Mouse (Mus musculus): ENCODE measurements around the gene Dpysl5.
"Not testable (repeated sequence)": the region's sequence is repeated elsewhere in the genome, so short reads cannot be mapped to it uniquely, and the experiment has no call there.

Gene Dpysl5

GRCm38 (mm10) chr5:30711147-30712001, at the start of gene Dpysl5:
Dpysl5 (plus strand) TSS chr5:30711564.
- DNase-seq: peak; percentile 86

DNA sequence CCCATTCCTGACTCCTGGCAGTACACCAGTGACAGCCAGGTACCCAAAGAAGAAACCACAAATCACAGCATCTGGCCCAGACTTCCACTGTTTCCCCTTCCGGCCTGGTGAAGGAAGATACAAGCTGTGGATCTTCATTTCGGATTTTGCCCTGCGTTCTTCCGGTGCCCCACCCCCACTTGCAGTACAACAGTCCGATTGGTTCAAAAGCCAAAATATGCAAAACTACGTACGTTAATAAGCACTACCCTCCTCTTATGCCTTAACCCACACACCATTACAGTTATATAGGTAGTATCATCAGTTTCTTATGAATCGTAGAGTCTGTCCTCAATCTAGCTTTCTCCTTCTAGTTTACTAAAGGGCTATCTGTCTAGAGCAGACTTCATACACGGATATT, 46.0 kb upstream of the Dpysl5 start:
- DNase-seq: no peak

DNA sequence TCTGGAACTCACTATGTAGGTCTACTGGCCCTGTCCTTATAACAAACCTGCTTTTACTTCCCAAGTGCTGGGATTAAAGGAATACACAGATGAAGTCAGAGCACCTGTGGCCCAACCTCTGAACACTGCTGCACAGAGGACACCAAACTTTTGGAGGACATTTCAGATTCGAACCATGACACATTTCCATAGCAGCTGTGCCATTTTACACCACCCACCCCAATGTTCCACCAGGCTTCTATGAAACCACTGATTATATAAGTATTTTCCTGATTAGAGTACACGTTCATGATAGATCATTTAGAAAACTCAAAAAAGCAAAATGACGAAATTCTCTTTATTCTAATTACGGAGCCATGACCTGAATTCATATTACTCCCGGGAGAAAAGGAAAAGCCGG, 45.4 kb upstream of the Dpysl5 start:
- DNase-seq: no peak

- peak; percentile 87 for DNase-seq
These were observed 44.8 kb upstream of the Dpysl5 start, which contains the start of gene Cenpa for GRCm38 (mm10) chr5:30666391-30667195. Cenpa (plus strand) TSS chr5:30666777.

DNA sequence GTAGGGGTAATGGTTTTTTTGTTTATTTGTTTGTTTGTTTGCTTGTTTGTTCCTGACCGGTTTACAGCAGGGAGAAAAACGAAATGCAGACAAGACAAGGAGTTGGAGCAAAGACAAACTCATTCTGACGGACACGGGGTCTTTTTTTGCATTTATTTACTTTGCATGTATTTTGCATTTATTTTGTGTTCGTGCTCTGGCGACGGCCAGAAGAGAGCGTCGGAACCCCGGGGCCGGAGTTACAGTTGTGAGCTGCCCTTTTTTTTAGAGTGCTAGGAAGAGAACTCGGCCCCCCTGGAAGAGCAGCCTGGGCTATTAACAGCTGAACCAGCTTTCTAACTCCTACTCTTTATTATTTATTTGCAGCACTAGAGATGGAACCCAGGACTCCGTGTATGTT, 44.1 kb upstream of the Dpysl5 start:
- no peak for DNase-seq

DNA sequence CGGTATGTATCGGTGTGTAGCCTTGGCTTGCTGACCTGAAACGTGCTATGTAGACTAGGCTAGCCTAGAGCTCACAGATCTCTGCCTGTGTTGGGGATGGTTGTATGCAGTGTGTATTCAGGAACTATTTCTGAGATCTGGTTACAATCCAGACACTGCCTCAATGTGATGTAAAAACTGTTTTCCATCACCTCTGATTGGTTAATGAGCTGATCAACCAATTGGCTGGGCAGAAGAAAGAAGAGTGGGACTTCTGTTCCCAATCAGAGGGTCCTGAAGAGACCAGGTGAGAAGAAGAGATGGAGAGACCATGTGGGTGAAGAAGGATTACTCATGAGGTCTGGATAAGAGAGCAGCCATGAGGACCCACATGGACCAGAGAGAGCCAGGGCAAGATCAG, 43.7 kb upstream of the Dpysl5 start:
- no peak for DNase-seq

DNA sequence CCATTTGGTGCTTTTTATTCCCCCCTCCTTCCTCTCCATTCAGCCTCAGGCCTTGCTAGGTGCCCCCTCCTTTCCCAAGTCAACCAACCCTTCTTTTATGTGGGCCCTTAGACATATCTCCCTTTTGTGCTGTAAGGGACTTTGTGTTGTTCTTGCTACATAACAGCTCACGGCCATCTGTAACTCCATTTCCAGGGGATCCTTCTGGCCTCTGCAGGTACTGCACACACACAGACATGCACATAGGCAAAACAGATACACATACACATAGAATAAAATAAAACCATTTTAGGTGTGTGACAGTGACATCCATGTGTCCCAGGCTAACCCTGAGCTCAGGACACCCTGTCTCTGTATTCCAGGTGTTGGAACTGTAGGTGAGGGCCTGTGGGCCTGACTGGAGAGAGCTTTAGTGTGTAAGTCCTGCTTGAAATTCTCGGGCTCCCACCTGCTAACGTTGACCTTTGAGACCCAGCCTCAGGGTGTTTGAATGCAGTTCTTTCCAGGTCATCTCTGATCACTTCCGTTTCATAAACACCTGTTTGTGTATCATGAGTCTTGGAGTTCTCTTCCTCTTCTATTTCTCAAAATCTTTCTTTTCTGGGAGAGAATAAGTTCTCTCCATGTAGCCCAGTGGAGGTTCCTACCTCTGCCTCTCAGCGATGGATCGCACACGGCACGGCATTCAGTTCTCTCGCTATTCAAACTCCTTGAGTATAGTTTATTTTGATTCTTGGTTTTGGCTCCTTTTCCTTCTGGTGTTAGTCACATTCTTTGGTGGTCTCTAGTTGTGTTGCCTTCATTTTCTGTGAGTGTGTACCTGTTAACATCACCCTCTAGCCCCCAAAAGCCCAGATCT, 42.5 kb upstream of the Dpysl5 start:
- DNase-seq: no peak

DNA sequence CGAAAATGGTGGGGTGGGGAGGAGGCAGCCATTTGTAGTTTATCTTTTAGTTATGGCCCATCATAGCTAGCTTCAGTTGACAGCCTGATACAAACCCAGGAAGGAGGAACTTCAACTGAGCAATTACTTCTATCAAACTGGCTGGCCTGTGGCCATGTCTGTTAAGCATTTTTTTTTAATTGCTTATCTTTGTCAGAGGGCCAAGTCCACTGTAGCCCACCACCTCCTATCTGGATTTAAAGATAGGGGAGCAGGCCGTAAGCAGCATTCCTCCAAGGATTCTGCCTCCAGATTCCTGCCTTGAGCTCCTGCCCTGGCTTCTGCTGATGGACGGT, 41.9 kb upstream of the Dpysl5 start:
- no peak for DNase-seq

- DNase-seq: no peak
These were observed 41.3 kb upstream of the Dpysl5 start for GRCm38 (mm10) chr5:30670091-30670490.

GRCm38 (mm10) chr5:30674001-30674400, 37.4 kb upstream of the Dpysl5 start:
- no peak for DNase-seq

- no peak for DNase-seq
These were observed 34.6 kb upstream of the Dpysl5 start for GRCm38 (mm10) chr5:30676800-30677199.

DNA sequence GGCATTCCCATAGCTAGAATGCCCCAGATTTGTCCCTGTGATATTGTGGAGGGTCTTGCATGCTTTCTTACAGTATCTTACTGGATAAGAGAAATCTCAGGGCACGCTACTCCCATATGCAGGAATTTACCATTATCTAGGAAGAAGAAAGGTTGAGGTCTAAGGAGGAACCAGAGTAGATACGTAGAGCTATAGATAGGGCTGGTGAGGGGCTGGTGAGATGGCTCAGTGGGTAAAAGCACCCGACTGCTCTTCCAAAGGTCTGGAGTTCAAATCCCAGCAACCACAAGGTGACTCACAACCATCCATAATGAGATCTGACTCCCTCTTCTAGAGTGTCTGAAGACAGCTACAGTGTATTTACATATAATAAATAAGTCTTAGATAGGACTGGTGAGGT, 33.3 kb upstream of the Dpysl5 start:
- not testable (repeated sequence) for DNase-seq

DNA sequence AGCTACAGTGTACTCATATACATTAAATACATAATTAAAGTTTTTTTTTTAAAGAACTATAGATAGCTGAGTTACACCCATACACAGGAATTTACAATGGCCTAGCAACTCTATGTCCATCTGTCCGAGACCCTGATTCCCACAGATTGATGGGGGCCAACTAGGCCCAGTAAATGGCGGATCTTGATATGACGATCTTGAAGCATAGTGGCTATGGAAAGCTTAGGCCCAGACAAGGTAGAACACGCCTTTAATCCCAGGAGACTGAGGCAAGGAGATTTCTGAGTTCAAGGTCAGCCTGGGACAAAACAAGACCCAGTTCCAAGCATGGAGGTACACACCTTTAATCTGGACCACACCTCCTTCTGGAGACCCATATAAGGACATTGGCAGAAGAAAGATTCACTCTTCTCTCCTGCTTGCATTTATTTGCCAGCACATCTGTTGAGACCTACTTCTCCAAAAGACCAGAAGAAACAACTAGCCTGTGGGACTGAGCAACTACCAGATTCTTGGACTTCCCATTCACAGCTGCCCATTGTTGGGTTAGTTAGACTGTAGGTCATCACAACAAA, 32.6 kb upstream of the Dpysl5 start:
- DNase-seq: no peak

GRCm38 (mm10) chr5:30679593-30679992, 31.8 kb upstream of the Dpysl5 start:
- no peak for DNase-seq

DNA sequence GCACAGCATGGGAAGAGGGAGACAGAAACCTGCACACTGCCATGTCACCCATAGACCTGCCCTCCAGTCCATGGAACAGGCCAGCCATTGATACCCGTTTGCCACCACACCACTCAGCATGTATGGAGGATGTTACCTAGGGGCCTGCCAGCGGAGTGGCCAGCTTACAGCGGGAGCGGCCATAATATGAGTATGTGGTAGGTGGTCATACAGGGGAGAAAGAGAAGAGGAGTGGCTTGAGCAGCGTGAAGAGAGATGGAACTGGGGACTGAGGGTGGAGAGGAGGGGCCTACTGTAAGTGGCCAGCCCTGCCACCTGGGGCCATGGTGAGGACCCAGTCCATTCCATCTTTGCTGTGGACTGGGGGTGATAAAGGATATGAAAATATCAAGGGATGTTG, 29.4 kb upstream of the Dpysl5 start:
- DNase-seq: no peak

DNA sequence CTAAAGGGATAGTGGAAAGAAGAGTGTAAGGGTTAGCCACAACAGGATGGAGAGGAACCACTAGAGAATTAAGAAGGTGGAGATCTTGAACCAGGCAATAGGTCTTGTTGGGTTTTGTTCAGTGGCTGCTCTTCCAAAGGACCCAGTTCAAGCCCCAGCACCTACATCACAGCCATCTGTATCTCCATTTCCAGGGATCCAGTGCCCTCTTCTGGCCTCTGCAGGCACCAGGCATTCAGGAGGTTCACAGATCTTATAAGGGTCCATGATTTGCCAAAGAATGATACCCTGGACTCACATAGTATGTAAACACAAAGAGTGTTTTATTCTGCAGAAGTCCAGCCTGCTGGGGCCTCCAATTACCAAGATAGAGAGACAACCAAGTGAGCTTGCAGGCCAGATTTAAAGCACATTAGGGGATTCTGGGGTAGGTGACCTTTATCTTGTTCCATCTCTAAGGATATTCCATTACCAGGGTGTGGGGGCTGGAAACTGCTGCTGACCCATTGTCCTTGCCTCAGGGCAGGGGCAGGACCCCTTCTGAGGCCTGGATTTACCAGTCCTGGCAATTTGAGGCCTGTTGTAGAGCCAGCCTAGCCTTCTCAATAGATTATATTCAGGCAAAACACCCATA, 28.3 kb upstream of the Dpysl5 start:
- no peak for DNase-seq

DNA sequence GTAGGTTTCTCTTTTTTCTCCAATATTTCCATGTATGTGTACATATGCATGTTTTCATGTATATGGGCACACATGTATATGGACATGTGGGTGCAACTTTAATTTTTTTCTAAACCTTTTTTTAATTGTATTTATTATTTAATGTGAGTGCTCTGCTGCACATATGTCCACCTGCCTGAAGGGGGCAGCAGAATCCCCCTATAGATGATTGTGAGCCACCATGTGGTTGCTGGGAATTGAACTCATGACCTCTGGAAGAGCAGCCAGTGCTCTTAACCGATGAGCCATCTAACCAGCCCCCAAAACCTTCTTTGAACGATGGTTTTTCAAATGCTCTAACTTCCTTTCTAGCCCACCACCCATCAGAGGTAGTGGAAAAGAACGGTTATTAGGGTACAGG, 27.4 kb upstream of the Dpysl5 start:
- no peak for DNase-seq

DNA sequence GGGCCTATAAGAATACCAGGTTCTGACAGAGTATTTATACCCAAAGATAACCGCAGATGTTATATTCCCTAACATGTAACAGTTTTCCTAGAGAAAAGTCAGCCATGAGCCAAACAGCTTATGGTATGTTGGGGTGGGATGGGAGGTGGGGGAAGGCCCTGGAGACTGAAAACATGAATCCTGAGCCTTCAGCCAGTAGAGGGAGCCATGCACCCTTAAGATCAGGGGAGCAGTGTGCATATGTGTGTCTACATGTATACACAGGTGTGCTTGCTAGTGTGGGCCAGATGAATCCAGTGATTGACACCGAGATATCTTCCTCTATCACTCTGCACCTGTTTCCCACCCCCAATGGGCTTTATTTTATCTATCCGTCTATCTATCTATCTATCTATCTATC, 24.6 kb upstream of the Dpysl5 start:
- peak; percentile 23 for DNase-seq

DNA sequence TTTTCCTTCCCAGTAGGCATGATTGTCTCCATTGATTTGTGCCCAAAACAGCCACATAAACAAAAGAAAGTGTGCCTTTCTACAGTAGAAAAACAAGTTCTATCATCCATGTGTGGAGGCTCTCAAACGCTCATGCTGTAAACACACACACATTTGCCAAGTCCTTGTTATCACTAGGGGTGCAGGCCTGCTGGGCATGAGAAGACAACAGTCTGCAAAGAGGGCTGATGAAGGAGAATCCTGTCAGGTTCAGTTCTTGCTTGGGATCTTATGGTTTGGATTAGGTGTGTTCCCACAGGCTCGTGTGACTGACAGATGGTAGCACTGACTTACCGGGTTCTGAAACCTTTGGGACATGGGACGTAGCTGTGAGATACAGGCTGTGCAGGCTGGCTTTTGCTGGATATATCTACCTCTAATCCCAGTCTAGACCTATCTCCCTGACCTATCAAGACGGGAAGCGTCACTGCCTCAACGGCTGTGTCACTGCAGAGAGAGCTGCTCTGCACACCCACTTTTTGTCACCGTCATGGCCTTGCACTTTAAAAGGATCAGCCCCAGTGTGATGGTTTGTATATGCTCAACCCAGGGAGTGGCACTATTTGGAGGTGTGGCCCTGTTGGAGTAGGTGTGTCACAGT, 10.9 kb upstream of the Dpysl5 start:
- no peak for DNase-seq

DNA sequence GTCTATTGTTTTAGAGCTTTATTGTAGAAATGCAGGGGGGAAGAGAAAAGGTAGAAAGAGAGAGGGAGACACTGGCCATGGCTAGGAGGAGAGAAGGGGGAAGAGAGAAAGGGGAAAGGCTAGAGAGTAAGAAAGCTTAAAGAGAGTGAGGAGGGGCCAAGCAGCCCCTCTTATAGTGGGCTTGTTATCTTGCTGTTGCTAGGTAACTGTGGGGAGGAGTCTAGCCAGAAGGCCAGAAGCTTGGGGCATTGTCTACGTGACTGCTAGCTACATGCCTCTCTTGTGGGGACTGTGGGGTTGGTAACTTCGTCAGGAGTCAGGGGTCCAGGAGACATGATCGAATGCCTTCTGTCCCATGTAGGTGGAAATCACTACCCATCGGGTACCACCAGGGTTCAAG, 10.0 kb upstream of the Dpysl5 start:
- not testable (repeated sequence) for DNase-seq

DNA sequence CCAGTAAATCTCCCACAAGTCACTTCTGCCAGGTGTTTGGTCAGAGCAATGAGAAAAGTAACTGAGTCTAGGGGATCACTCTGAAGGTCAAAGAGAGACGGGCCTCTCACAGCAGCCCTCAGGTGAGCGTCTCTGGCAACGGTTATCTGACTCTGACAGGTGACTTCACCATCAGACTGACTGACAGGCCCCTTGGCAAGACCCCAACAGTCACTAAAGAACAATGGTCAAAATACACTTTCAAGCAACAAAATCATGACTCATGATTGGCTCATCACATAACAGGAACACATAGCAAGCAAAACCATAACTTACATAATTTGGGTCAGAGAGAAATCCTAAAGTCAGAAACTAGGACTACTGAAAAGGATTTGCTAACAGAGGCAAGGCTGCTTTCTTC, 9.5 kb upstream of the Dpysl5 start:
- no peak for DNase-seq

Measured in kidney, adult 18-20 months (tissue).